Mouse (Mus musculus): ENCODE measurements at regions not wholly inside any gene's neighbourhood (a gene's known extent, or its start where the extent isn't known, plus 50 kb on each side); places are given as distances from the start of the nearest gene placed in this dataset.

DNA sequence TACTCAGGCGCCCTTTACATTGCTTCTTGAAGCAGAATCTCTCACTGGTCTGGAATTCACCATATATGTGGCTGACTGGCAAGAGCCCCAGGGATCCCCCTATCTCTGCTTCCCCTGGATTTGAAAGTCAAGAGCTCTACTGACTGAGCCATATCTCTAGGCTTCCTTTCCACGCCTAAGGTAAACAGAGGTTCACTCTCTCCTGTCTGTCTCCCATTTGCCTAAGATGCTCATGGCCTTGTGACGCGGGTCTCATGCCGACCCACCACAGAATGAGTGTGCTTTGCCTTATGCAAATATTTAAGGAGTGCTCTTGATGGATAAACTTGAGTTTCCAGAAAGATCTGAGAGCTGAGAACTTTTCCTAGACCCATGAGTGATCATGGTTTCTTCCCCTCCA is 173.9 kb downstream of the Vrk1 start:
- no peak for TF ChIP-seq CTCF (IDR thresholded peaks at IDR 0.05; ENCODE audit: control insufficient read depth, insufficient read depth, insufficient read length)
- TF ChIP-seq MAX (IDR thresholded peaks at IDR 0.05), result no peak
- no peak for TF ChIP-seq USF1 (IDR thresholded peaks at IDR 0.05; ENCODE audit: low read depth)
- no peak for TF ChIP-seq CEBPB (IDR thresholded peaks at IDR 0.05; ENCODE audit: low read depth)
- no peak for TF ChIP-seq MYOG (IDR thresholded peaks at IDR 0.05; ENCODE audit: control insufficient read depth, extremely low read depth, insufficient read length)
- TF ChIP-seq FOSL1 (IDR thresholded peaks at IDR 0.05; ENCODE audit: insufficient read depth, low read length, poor library complexity, severe bottlenecking), result no peak
- TF ChIP-seq MYOD1 (IDR thresholded peaks at IDR 0.05; ENCODE audit: control insufficient read depth, insufficient read length, low read depth), result no peak
